Mouse (Mus musculus) left cerebral cortex, adult 8-10 months (tissue): ENCODE results near the gene Gm21425. TPM values are rescaled to one million over a fixed set of nuclear protein-coding genes. Genes with fewer than 3 reads are reported as not detected.
"Not testable (repeated sequence)": the region's sequence is repeated elsewhere in the genome, so short reads cannot be mapped to it uniquely, and the experiment has no call there.

Experiments
- DNase-seq, 2 experiments: peaks; one replicate each; pipeline ENCODE4 v3.0.0; 2022; ENCODE audit warnings: low spot score in 2 of 2
- total RNA-seq, 4 experiments: library from RNA; stranded (reverse); gene quantifications; 2 replicates each; pipeline ENCODE4 v1.2.4; 2022

Gm21425 gene
- not detected for total RNA-seq

GRCm38 (mm10) chrY:13161668-13162067, at the start of gene Gm21425:
Gm21425 (plus strand) TSS chrY:13161968.
- DNase-seq = not testable (repeated sequence)

GRCm38 (mm10) chrY:13133392-13133791, 28.4 kb upstream of the Gm21425 start, which contains the start of gene Gm21891:
Gm21891 (minus strand) TSS chrY:13133492.
- not testable (repeated sequence) for DNase-seq

Other genes with a start within 250 kb of the Gm21425 start
- not detected for gene Gm20807, start 119.1 kb upstream of the Gm21425 start, total RNA-seq
- gene Gm21891, start 28.5 kb upstream of the Gm21425 start, total RNA-seq = not detected
- gene Gm21828, start 62.0 kb downstream of the Gm21425 start, total RNA-seq = not detected
- not detected for gene Gm21440, start 90.4 kb downstream of the Gm21425 start, total RNA-seq
- not detected for gene Gm21454, start 90.5 kb downstream of the Gm21425 start, total RNA-seq
- gene Gm21725, start 187.1 kb downstream of the Gm21425 start, total RNA-seq = not detected